Mouse (Mus musculus): Measurements from ENCODE around the gene Pomt1.

The Pomt1 gene

GRCm38 (mm10) chr2:32287334-32287840 is 51.0 kb downstream of the Pomt1 start, which contains the start of gene Golga2:
Gene Golga2 (plus strand): TSS chr2:32287384.
- DNase-seq, result peak in 1 of 2 experiments; percentile 33

- DNase-seq, result peak; percentile 100
Measured at GRCm38 (mm10) chr2:32287923-32288367, 51.6 kb downstream of the Pomt1 start, which contains the start of gene Swi5. Gene Swi5 (minus strand): TSS chr2:32288075.

- no peak for DNase-seq
Measured at GRCm38 (mm10) chr2:32288371-32288931, 52.1 kb downstream of the Pomt1 start.

- DNase-seq, result peak in 1 of 2 experiments; percentile 75
Measured at GRCm38 (mm10) chr2:32289578-32289977, 53.2 kb downstream of the Pomt1 start.

GRCm38 (mm10) chr2:32294348-32294747 is 58.0 kb downstream of the Pomt1 start:
- DNase-seq, result peak; percentile 75 to 77

- no peak for DNase-seq
Measured at GRCm38 (mm10) chr2:32295285-32295684, 58.9 kb downstream of the Pomt1 start.

GRCm38 (mm10) chr2:32295842-32296241 is 59.5 kb downstream of the Pomt1 start:
- peak in 1 of 2 experiments; percentile 17 for DNase-seq

GRCm38 (mm10) chr2:32299469-32299868 is 63.1 kb downstream of the Pomt1 start:
- DNase-seq, result no peak

GRCm38 (mm10) chr2:32302952-32303351 is 66.6 kb downstream of the Pomt1 start:
- no peak for DNase-seq

- DNase-seq, result peak; percentile 79 to 81
Measured at GRCm38 (mm10) chr2:32304145-32304832, 67.9 kb downstream of the Pomt1 start.
